Mouse (Mus musculus): ENCODE measurements around the gene Iscu. TPM values are rescaled to one million over a fixed set of nuclear protein-coding genes. Genes with fewer than 3 reads are reported as not detected.
A peak's percentile ranks its signal among the peaks of the same experiment; 100 is the strongest.
"Not testable (repeated sequence)": the region's sequence is repeated elsewhere in the genome, so short reads cannot be mapped to it uniquely, and the experiment has no call there.

The Iscu gene
- polyA plus RNA-seq, 1 experiment from 2014 or later, result 124 TPM

GRCm38 (mm10) chr5:113764426-113764825 lies 8.1 kb upstream of the Iscu start:
- ATAC-seq (replicated peaks; ENCODE audit: insufficient number of reproducible peaks, insufficient read depth, low FRiP score, low read depth), result no peak
- Histone ChIP-seq H3K4me1 (replicated peaks) (peaks cover 5% of the 10 kb centered on the region), H3K9me3 (replicated peaks) (no peaks in the 10 kb centered on the region), H3K27me3 (no peaks in the 10 kb centered on the region), H3K27ac (no peak overlapping the region), H3K9ac (no peak overlapping the region), H3K36me3 (peaks cover 69% of the 10 kb centered on the region), H3K4me2 (no peak overlapping the region), H3K4me3 (no peak overlapping the region)
- 85% methylated on average over 7 of the region's 7 CpGs for WGBS

DNA sequence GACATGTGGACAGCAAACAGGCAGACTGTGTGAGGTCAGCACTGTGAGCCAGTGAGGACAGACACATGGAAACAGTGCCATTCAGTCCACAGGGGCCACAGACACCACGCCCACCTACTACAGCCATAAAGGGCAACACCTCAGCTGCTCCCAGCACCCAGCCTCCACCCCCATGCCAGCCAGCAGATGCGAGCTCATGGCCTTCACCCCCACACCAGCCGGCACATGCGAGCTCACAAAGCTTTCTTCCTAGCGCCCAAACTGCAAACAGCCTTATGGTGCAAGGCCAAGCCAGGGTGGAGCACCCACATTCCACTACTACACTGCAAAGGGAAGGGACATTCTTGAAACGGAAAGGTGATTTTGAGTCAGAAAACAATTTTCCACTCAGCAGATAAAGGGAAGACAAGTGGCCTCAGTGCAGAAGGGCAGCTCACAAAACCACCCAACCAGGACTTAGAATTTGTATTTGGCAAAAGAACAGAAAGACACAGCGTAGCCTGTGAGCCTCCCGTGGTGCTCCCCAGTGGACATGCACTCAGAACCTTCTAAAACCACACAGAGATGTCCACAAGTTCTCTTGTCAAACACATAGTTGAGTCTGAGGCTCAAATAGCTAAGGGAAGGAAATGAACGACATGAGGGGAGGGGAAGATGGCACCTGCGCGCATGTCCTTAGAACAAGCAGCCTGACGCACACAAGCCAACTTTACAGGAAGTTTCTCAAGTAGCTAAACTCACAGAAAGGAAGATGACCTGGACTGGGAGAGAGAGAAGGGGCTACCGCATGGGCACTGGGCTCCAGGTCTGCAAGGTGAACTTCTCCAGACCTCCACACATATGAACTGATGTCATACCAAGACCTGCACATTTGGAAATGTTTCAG lies 6.7 kb upstream of the Iscu start:
- H3K4me2 ChIP-seq, result no peak overlapping the region
- H3K27ac ChIP-seq, result no peak overlapping the region
- peaks cover 18% of the 10 kb centered on the region for H3K4me1 ChIP-seq (replicated peaks)
- H3K4me3 ChIP-seq, result no peak overlapping the region
- peaks cover 55% of the 10 kb centered on the region for H3K36me3 ChIP-seq
- no peak for ATAC-seq (replicated peaks; ENCODE audit: insufficient number of reproducible peaks, insufficient read depth, low FRiP score, low read depth)
- no peaks in the 10 kb centered on the region for H3K27me3 ChIP-seq
- no peak overlapping the region for H3K9ac ChIP-seq
- 82% methylated on average over 13 of the region's 13 CpGs for WGBS
- H3K9me3 ChIP-seq (replicated peaks), result no peaks in the 10 kb centered on the region

- Histone ChIP-seq H3K27ac (no peak overlapping the region), H3K4me1 (replicated peaks) (peaks cover 25% of the 10 kb centered on the region), H3K9ac (no peak overlapping the region), H3K4me2 (no peak overlapping the region), H3K36me3 (peaks cover 29% of the 10 kb centered on the region), H3K27me3 (no peaks in the 10 kb centered on the region), H3K4me3 (no peak overlapping the region), H3K9me3 (replicated peaks) (no peaks in the 10 kb centered on the region)
- ATAC-seq (replicated peaks; ENCODE audit: insufficient number of reproducible peaks, insufficient read depth, low FRiP score, low read depth), result no peak
- WGBS, result 91% methylated on average over 8 of the region's 8 CpGs
Measured at GRCm38 (mm10) chr5:113768806-113769205, 3.7 kb upstream of the Iscu start.

GRCm38 (mm10) chr5:113771213-113772162 lies 1.1 kb upstream of the Iscu start:
- WGBS, result under 1% methylated on average over 92 of the region's 97 CpGs
- ATAC-seq (replicated peaks; ENCODE audit: insufficient number of reproducible peaks, insufficient read depth, low FRiP score, low read depth), result peak; percentile 79
- no peaks in the 10 kb centered on the region for H3K9me3 ChIP-seq (replicated peaks)
- H3K27me3 ChIP-seq, result no peaks in the 10 kb centered on the region
- H3K36me3 ChIP-seq, result peaks cover 42% of the 10 kb centered on the region
- H3K9ac ChIP-seq, result peak overlapping the region; percentile 98
- peaks cover 28% of the 10 kb centered on the region for H3K4me1 ChIP-seq (replicated peaks)
- H3K4me2 ChIP-seq, result peak overlapping the region; percentile 96
- H3K27ac ChIP-seq, result peak overlapping the region; percentile 97
- peak overlapping the region; percentile 100 for H3K4me3 ChIP-seq

DNA sequence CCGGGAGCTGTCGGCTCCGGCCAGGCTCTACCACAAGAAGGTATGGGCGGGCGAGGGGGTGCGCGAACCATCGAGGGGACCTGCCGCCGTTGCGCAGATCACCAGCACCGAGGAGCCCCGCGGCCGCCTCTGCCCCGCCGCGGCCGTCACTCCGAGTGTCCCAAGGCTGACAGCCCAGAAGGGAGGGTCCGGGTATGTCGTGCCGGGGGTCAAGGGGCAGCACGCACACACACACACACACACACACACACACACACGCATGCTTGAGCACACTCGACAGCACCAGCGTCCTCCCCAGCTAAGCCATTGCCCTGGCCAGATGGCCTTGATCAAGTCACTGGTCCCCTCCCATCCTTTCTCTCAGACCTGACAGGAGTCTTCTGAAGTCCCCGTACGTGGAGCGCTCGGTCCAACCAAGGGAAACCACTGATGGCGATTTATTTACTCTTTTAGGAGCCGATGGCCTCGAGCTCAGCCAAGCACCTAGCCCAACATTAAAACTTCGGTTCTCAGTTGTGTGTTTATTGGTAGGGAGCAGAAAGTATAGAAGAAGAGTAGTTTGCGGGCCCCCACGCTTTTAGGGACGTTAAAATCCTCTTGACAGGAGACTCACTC lies 464 bp downstream of the Iscu start:
- peak; percentile 5; the same call in 1 of the 2 replicates for ATAC-seq (replicated peaks; ENCODE audit: insufficient number of reproducible peaks, insufficient read depth, low FRiP score, low read depth)
- 2% methylated on average over 23 of the region's 38 CpGs for WGBS
- H3K27ac ChIP-seq, result peak overlapping the region; percentile 97
- no peaks in the 10 kb centered on the region for H3K27me3 ChIP-seq
- H3K4me2 ChIP-seq, result peak overlapping the region; percentile 96
- H3K9me3 ChIP-seq (replicated peaks), result no peaks in the 10 kb centered on the region
- H3K9ac ChIP-seq, result peak overlapping the region; percentile 77
- H3K4me1 ChIP-seq (replicated peaks), result peaks cover 28% of the 10 kb centered on the region
- peak overlapping the region; percentile 100 for H3K4me3 ChIP-seq
- H3K36me3 ChIP-seq, result peaks cover 40% of the 10 kb centered on the region

DNA sequence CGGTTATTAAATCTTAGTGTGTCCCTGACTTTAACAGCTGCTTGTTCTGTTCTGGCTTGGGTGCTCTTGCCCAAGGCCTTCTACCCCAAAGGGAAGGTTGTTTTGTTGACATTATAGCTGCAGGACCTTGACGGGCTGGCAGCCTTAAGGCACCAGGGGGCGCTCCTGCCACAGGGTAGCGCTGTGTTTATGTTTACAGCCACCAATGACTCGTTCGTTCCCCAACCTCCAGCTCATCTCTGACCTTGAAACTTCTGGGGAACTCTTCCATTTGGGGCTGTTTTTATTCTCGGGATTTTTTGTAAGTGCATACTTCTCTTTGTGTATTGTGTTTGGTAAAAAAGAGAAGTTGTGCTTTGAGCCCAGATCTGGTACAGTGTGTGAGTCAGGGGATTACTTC lies 1.1 kb downstream of the Iscu start:
- peak; percentile 25; the same call in 1 of the 2 replicates for ATAC-seq (replicated peaks; ENCODE audit: insufficient number of reproducible peaks, insufficient read depth, low FRiP score, low read depth)
- Histone ChIP-seq H3K9ac (peak overlapping the region; percentile 77; the same call in 1 of the 2 replicates), H3K4me1 (replicated peaks) (peaks cover 24% of the 10 kb centered on the region), H3K27me3 (no peaks in the 10 kb centered on the region), H3K4me2 (peak overlapping the region; percentile 96), H3K36me3 (peaks cover 40% of the 10 kb centered on the region), H3K9me3 (replicated peaks) (no peaks in the 10 kb centered on the region), H3K27ac (no peak overlapping the region), H3K4me3 (peak overlapping the region; percentile 100)
- WGBS, result under 1% methylated on average over 7 of the region's 7 CpGs

- H3K4me3 ChIP-seq, result no peak overlapping the region
- H3K27me3 ChIP-seq, result no peaks in the 10 kb centered on the region
- H3K4me2 ChIP-seq, result no peak overlapping the region
- peaks cover 11% of the 10 kb centered on the region for H3K4me1 ChIP-seq (replicated peaks)
- no peak overlapping the region for H3K9ac ChIP-seq
- H3K36me3 ChIP-seq, result peaks cover 37% of the 10 kb centered on the region
- WGBS, result 84% methylated on average over 10 of the region's 10 CpGs
- no peak for ATAC-seq (replicated peaks; ENCODE audit: insufficient number of reproducible peaks, insufficient read depth, low FRiP score, low read depth)
- H3K9me3 ChIP-seq (replicated peaks), result no peaks in the 10 kb centered on the region
- no peak overlapping the region for H3K27ac ChIP-seq
Measured at GRCm38 (mm10) chr5:113775585-113775984, 3.0 kb downstream of the Iscu start.

DNA sequence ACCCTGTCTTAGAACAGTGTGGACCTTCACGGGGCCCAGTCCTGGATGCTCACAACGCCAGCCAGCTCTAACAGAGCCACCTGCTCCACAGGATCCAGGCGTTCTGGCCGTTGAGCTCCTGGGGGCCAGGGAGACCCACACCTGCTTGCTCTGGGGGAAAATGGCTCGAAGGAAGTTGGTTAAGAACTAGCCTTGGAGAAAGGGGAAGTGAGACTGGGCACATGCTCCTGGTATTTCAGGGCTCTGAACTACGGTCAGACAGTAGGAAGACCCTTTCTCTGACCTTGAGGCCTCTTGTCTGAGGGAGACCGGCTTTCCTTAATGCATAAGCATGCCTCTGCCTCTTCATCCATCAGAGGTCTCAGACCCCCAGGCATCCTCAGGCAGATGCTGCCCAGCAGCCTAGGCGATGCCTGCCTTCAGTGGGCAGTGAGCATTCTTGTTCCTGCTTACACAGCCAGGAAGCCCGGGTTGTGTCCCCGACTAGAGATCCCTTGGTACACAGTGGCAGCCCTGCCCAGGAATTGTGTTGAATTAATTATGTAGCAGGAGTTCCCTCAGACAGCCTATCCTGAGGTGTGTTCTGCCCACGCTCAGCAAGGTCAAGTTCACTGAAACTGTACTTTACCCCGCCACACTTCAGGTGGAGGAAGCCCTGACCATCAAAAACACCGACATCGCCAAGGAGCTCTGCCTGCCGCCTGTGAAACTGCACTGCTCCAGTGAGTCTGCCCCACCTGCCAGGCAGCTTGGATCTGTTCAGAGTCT lies 3.8 kb downstream of the Iscu start:
- Histone ChIP-seq H3K4me2 (no peak overlapping the region), H3K27ac (peak overlapping the region; percentile 32; the same call in 1 of the 2 replicates), H3K4me1 (replicated peaks) (peaks cover 10% of the 10 kb centered on the region), H3K36me3 (peaks cover 37% of the 10 kb centered on the region), H3K4me3 (no peak overlapping the region), H3K9ac (no peak overlapping the region), H3K9me3 (replicated peaks) (no peaks in the 10 kb centered on the region), H3K27me3 (no peaks in the 10 kb centered on the region)
- ATAC-seq (replicated peaks; ENCODE audit: insufficient number of reproducible peaks, insufficient read depth, low FRiP score, low read depth), result no peak
- WGBS, result 87% methylated on average over 15 of the region's 15 CpGs

- no peak overlapping the region for H3K4me2 ChIP-seq
- peaks cover 10% of the 10 kb centered on the region for H3K4me1 ChIP-seq (replicated peaks)
- 86% methylated on average over 8 of the region's 8 CpGs for WGBS
- H3K4me3 ChIP-seq, result no peak overlapping the region
- ATAC-seq (replicated peaks; ENCODE audit: insufficient number of reproducible peaks, insufficient read depth, low FRiP score, low read depth), result no peak
- H3K27ac ChIP-seq, result peak overlapping the region; percentile 32; the same call in 1 of the 2 replicates
- H3K36me3 ChIP-seq, result peaks cover 37% of the 10 kb centered on the region
- H3K9ac ChIP-seq, result no peak overlapping the region
- no peaks in the 10 kb centered on the region for H3K9me3 ChIP-seq (replicated peaks)
- H3K27me3 ChIP-seq, result no peaks in the 10 kb centered on the region
Measured at GRCm38 (mm10) chr5:113776896-113777226, 4.3 kb downstream of the Iscu start.

DNA sequence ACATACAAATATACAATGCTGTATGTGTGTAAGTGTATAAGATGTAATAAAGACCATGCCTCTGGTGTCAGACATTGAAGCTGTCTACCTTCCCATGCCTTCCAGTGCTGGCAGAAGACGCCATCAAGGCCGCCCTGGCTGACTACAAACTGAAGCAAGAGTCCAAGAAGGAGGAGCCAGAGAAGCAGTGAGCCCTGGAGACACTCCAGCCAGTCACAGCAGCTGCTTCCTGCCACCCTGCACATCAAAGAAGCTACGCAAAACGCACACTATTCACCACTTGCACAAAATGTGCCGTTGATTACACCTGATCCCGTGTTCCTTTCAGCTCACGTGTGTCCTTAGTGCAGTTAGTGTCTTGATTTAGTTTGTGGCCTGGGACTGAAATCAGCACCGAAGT lies 5.2 kb downstream of the Iscu start:
- not testable (repeated sequence) for H3K27me3 ChIP-seq; H3K4me2 ChIP-seq; H3K27ac ChIP-seq; H3K9me3 ChIP-seq (replicated peaks); ATAC-seq (replicated peaks; ENCODE audit: insufficient number of reproducible peaks, insufficient read depth, low FRiP score, low read depth); H3K4me3 ChIP-seq; H3K9ac ChIP-seq
- 81% methylated on average over 8 of the region's 8 CpGs for WGBS
- H3K4me1 ChIP-seq (replicated peaks), result peaks cover 14% of the 10 kb centered on the region
- peaks cover 37% of the 10 kb centered on the region for H3K36me3 ChIP-seq
